Mouse (Mus musculus) testis, adult 2 months (tissue): ENCODE measurements around the gene Trem1. TPM values are rescaled to one million over a fixed set of nuclear protein-coding genes. Genes with fewer than 3 reads are reported as not detected.

Source experiments
- H3K27ac ChIP-seq: fragments of 200-500 bp; 2 replicates; pipeline ENCODE4 v1.5.1; 2012; ENCODE audit warnings: low read depth, low read length; ENCODE audit not compliant: control insufficient read depth, insufficient read depth
- H3K27me3 ChIP-seq: fragments of 200-500 bp; 2 replicates; pipeline ENCODE4 v1.6.1; 2012; ENCODE audit warnings: mild to moderate bottlenecking, low read length, moderate library complexity; ENCODE audit not compliant: control insufficient read depth, insufficient read depth
- H3K36me3 ChIP-seq: fragments of 200-500 bp; 2 replicates; pipeline ENCODE4 v1.6.1; 2012; ENCODE audit warnings: mild to moderate bottlenecking, low read length; ENCODE audit not compliant: control insufficient read depth, insufficient read depth
- H3K4me1 ChIP-seq: fragments of 200-500 bp; 2 replicates; pipeline ENCODE4 v1.6.1; 2012; ENCODE audit warnings: low read length; ENCODE audit not compliant: control insufficient read depth, insufficient read depth
- H3K4me3 ChIP-seq: fragments of 200-500 bp; 2 replicates; pipeline ENCODE4 v1.5.1; 2012; ENCODE audit warnings: low read depth, mild to moderate bottlenecking, low read length, moderate library complexity, mixed read lengths; ENCODE audit not compliant: control insufficient read depth
- CTCF ChIP-seq: fragments of 200-500 bp; IDR thresholded peaks from 2 replicates; pipeline ENCODE4 v1.5.1; 2012; ENCODE audit warnings: low read depth, mild to moderate bottlenecking, inconsistent platforms, low read length, moderate library complexity; ENCODE audit not compliant: control insufficient read depth, insufficient read depth, insufficient replicate concordance
- POLR2A ChIP-seq: fragments of 200-500 bp; IDR thresholded peaks from 2 replicates; pipeline ENCODE4 v1.6.1; 2012; ENCODE audit warnings: low read depth, mild to moderate bottlenecking, inconsistent platforms, low read length, moderate library complexity; ENCODE audit not compliant: control insufficient read depth
- polyA plus RNA-seq: library from polyadenylated mRNA; depleted of rRNA; stranded (reverse); fragments of >200 nt; gene quantifications from 2 replicates; pipeline ENCODE4 v1.2.3, GENCODE M21; 2012; rRNA removed

Trem1 gene
- polyA plus RNA-seq, result 2.1 and 2.6 TPM in 2 replicates

GRCm38 (mm10) chr17:48232518-48232917, at the start of gene Trem1:
Gene Trem1 (plus strand): TSS chr17:48232768.
- Histone ChIP-seq H3K27me3 (no peaks in the 10 kb centered on the region), H3K4me3 (peak within 1 kb of the TSS; percentile 70), H3K27ac (no peak within 1 kb of the TSS), H3K4me1 (no peaks in the 10 kb centered on the region; the same call in 1 of the 2 replicates), H3K36me3 (no peaks in the 10 kb centered on the region)
- no peak for TF ChIP-seq CTCF
- TF ChIP-seq POLR2A, result no peak

- no peaks in the 10 kb centered on the region for H3K27me3 ChIP-seq
- TF ChIP-seq POLR2A, result no peak
- no peak for TF ChIP-seq CTCF
- no peaks in the 10 kb centered on the region for H3K4me1 ChIP-seq
- no peak overlapping the region for H3K27ac ChIP-seq
- H3K36me3 ChIP-seq, result no peaks in the 10 kb centered on the region
- no peak overlapping the region for H3K4me3 ChIP-seq
Observed at GRCm38 (mm10) chr17:48185252-48185651, 47.3 kb upstream of the Trem1 start.

GRCm38 (mm10) chr17:48192366-48192765, 40.2 kb upstream of the Trem1 start:
- no peak overlapping the region for H3K4me3 ChIP-seq
- H3K27ac ChIP-seq, result no peak overlapping the region
- TF ChIP-seq POLR2A (no peak), CTCF (no peak)

GRCm38 (mm10) chr17:48203086-48203485, 29.5 kb upstream of the Trem1 start:
- H3K36me3 ChIP-seq, result no peaks in the 10 kb centered on the region
- no peaks in the 10 kb centered on the region for H3K4me1 ChIP-seq
- H3K27me3 ChIP-seq, result no peaks in the 10 kb centered on the region
- no peak overlapping the region for H3K4me3 ChIP-seq
- TF ChIP-seq CTCF, result no peak
- no peak for TF ChIP-seq POLR2A
- H3K27ac ChIP-seq, result no peak overlapping the region

More at GRCm38 (mm10) chr17:48192366-48192765, 40.2 kb upstream of the Trem1 start:
- Histone ChIP-seq H3K27me3 (no peaks in the 10 kb centered on the region), H3K36me3 (no peaks in the 10 kb centered on the region), H3K4me1 (no peaks in the 10 kb centered on the region)

GRCm38 (mm10) chr17:48212596-48212995, 20.0 kb upstream of the Trem1 start:
- TF ChIP-seq CTCF (no peak), POLR2A (no peak)
- Histone ChIP-seq H3K27ac (no peak overlapping the region), H3K27me3 (no peaks in the 10 kb centered on the region), H3K36me3 (no peaks in the 10 kb centered on the region), H3K4me1 (no peaks in the 10 kb centered on the region), H3K4me3 (no peak overlapping the region)

- H3K36me3 ChIP-seq, result no peaks in the 10 kb centered on the region
- no peak for TF ChIP-seq POLR2A
- no peak for TF ChIP-seq CTCF
- H3K4me3 ChIP-seq, result no peak overlapping the region
- no peak overlapping the region for H3K27ac ChIP-seq
- H3K4me1 ChIP-seq, result no peaks in the 10 kb centered on the region
- H3K27me3 ChIP-seq, result no peaks in the 10 kb centered on the region
Observed at GRCm38 (mm10) chr17:48213511-48213910, 19.1 kb upstream of the Trem1 start.

- Histone ChIP-seq H3K27me3 (no peaks in the 10 kb centered on the region), H3K4me1 (no peaks in the 10 kb centered on the region), H3K4me3 (no peak overlapping the region), H3K27ac (no peak overlapping the region), H3K36me3 (no peaks in the 10 kb centered on the region)
- TF ChIP-seq CTCF (no peak), POLR2A (no peak)
Observed at GRCm38 (mm10) chr17:48215429-48215828, 17.1 kb upstream of the Trem1 start.

GRCm38 (mm10) chr17:48230680-48231079, 1.9 kb upstream of the Trem1 start:
- TF ChIP-seq POLR2A (no peak), CTCF (no peak)
- H3K27ac ChIP-seq, result no peak overlapping the region

More at GRCm38 (mm10) chr17:48230680-48231079, 1.9 kb upstream of the Trem1 start:
- Histone ChIP-seq H3K4me1 (no peaks in the 10 kb centered on the region; the same call in 1 of the 2 replicates), H3K36me3 (no peaks in the 10 kb centered on the region), H3K27me3 (no peaks in the 10 kb centered on the region), H3K4me3 (no peak overlapping the region)
